Mouse (Mus musculus): ENCODE measurements around the gene Pxylp1.

DNA sequence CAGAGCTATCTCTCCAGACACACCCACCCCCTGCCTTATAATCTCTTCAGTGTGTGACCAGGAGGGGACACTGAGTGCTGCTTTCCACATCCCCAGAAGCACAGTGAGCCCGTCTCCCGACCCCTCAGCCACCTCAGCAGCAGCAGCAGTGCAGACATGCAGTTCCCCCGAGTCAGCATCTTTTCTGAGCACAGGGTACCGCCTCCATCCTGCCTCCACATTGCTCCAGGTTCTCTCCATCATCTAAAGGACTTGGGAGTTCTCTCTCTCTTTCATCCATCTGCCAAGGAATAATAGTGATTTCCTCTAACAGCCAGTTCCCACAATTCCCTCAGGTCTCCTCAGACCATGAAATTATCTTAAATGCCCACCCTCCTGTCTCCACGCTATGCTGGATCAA, 43.5 kb downstream of the Pxylp1 start:
- TF ChIP-seq CTCF (IDR thresholded peaks at IDR 0.05; ENCODE audit: insufficient read depth, low read length) (no peak), POLR2A (IDR thresholded peaks at IDR 0.05; ENCODE audit: borderline replicate concordance, extremely low read depth, low read depth, low read length) (no peak)
